Mouse (Mus musculus) testis, adult 2 months (tissue): ENCODE data around the gene Oog1. TPM values are rescaled to one million over a fixed set of nuclear protein-coding genes. Genes with fewer than 3 reads are reported as not detected.
"Not testable (repeated sequence)": the region's sequence is repeated elsewhere in the genome, so short reads cannot be mapped to it uniquely, and the experiment has no call there.

Experiments
- H3K27ac ChIP-seq: fragments of 200-500 bp; 2 replicates; pipeline ENCODE4 v1.5.1; 2012; ENCODE audit warnings: low read depth, low read length; ENCODE audit not compliant: control insufficient read depth, insufficient read depth
- H3K27me3 ChIP-seq: fragments of 200-500 bp; 2 replicates; pipeline ENCODE4 v1.6.1; 2012; ENCODE audit warnings: mild to moderate bottlenecking, low read length, moderate library complexity; ENCODE audit not compliant: control insufficient read depth, insufficient read depth
- H3K36me3 ChIP-seq: fragments of 200-500 bp; 2 replicates; pipeline ENCODE4 v1.6.1; 2012; ENCODE audit warnings: mild to moderate bottlenecking, low read length; ENCODE audit not compliant: control insufficient read depth, insufficient read depth
- H3K4me1 ChIP-seq: fragments of 200-500 bp; 2 replicates; pipeline ENCODE4 v1.6.1; 2012; ENCODE audit warnings: low read length; ENCODE audit not compliant: control insufficient read depth, insufficient read depth
- H3K4me3 ChIP-seq: fragments of 200-500 bp; 2 replicates; pipeline ENCODE4 v1.5.1; 2012; ENCODE audit warnings: low read depth, mild to moderate bottlenecking, low read length, moderate library complexity, mixed read lengths; ENCODE audit not compliant: control insufficient read depth
- polyA plus RNA-seq: library from polyadenylated mRNA; depleted of rRNA; stranded (reverse); fragments of >200 nt; gene quantifications from 2 replicates; pipeline ENCODE4 v1.2.3, GENCODE M21; 2012; rRNA removed

The Oog1 gene
- polyA plus RNA-seq = 0.15 and 0.18 TPM in 2 replicates

GRCm38 (mm10) chr12:87602388-87602787 lies at the start of gene Oog1:
TSS of gene Oog1 (plus strand) at chr12:87602688.
- H3K27me3 ChIP-seq, H3K36me3 ChIP-seq, H3K4me1 ChIP-seq, H3K4me3 ChIP-seq, H3K27ac ChIP-seq: not testable (repeated sequence)

GRCm38 (mm10) chr12:87601388-87601787 lies 1.1 kb upstream of the Oog1 start:
- not testable (repeated sequence) for H3K4me1 ChIP-seq, H3K27me3 ChIP-seq, H3K4me3 ChIP-seq

GRCm38 (mm10) chr12:87618569-87618968 lies 16.1 kb downstream of the Oog1 start, which contains the start of gene Gm4027:
TSS of gene Gm4027 (plus strand) at chr12:87618869.
- not testable (repeated sequence) for H3K4me1 ChIP-seq, H3K27me3 ChIP-seq, H3K4me3 ChIP-seq, H3K36me3 ChIP-seq, H3K27ac ChIP-seq

More at GRCm38 (mm10) chr12:87601388-87601787, 1.1 kb upstream of the Oog1 start:
- not testable (repeated sequence) for H3K36me3 ChIP-seq, H3K27ac ChIP-seq

GRCm38 (mm10) chr12:87644520-87644919 lies 42.0 kb downstream of the Oog1 start, which contains the start of gene Gm16381:
TSS of gene Gm16381 (minus strand) at chr12:87644620.
- H3K4me1 ChIP-seq, H3K4me3 ChIP-seq, H3K27me3 ChIP-seq, H3K27ac ChIP-seq, H3K36me3 ChIP-seq: not testable (repeated sequence)

- not testable (repeated sequence) for H3K4me1 ChIP-seq, H3K36me3 ChIP-seq, H3K4me3 ChIP-seq, H3K27ac ChIP-seq, H3K27me3 ChIP-seq
Measured at GRCm38 (mm10) chr12:87652916-87653703, 50.6 kb downstream of the Oog1 start.

Other genes starting within 250 kb of the Oog1 start
- gene Sptlc2, start 214.3 kb upstream of the Oog1 start, polyA plus RNA-seq = 9.1 and 9.4 TPM in 2 replicates
- gene Slirp, start 158.8 kb upstream of the Oog1 start, polyA plus RNA-seq = 38.2 and 41.0 TPM in 2 replicates
- gene Alkbh1, start 158.7 kb upstream of the Oog1 start, polyA plus RNA-seq = 12.8 and 15.0 TPM in 2 replicates
- 15.9 and 16.4 TPM in 2 replicates for gene Snw1, start 130.4 kb upstream of the Oog1 start, polyA plus RNA-seq
- not detected in 2 replicates for gene Gm5788, start 108.0 kb upstream of the Oog1 start, polyA plus RNA-seq
- gene Gm8300, start 88.4 kb upstream of the Oog1 start, polyA plus RNA-seq = not detected in 2 replicates
- 1.7 and 2.0 TPM in 2 replicates for gene Gm4027, start 16.2 kb downstream of the Oog1 start, polyA plus RNA-seq
- not detected in 2 replicates for gene Gm16381, start 41.9 kb downstream of the Oog1 start, polyA plus RNA-seq
- not detected in 2 replicates for gene Gm21319, start 173.1 kb downstream of the Oog1 start, polyA plus RNA-seq
- gene Gm21936, start 192.8 kb downstream of the Oog1 start, polyA plus RNA-seq = not detected in 2 replicates
- gene BB287469, start 213.9 kb downstream of the Oog1 start, polyA plus RNA-seq = 0.46 and 1.4 TPM in 2 replicates
- not detected in 2 replicates for gene Gm2001, start 239.7 kb downstream of the Oog1 start, polyA plus RNA-seq